Mouse (Mus musculus) stomach, postnatal 0 days (tissue): ENCODE results near the gene Tacc3.

Source experiments
- CTCF ChIP-seq: IDR thresholded peaks from 2 replicates; pipeline ENCODE4 v1.5.1; 2016; ENCODE audit warnings: antibody characterized with exemption, low read depth, mild to moderate bottlenecking, moderate library complexity
- EP300 ChIP-seq: optimal IDR thresholded peaks from 2 replicates; pipeline ENCODE3; 2016; ENCODE audit warnings: antibody characterized with exemption

DNA sequence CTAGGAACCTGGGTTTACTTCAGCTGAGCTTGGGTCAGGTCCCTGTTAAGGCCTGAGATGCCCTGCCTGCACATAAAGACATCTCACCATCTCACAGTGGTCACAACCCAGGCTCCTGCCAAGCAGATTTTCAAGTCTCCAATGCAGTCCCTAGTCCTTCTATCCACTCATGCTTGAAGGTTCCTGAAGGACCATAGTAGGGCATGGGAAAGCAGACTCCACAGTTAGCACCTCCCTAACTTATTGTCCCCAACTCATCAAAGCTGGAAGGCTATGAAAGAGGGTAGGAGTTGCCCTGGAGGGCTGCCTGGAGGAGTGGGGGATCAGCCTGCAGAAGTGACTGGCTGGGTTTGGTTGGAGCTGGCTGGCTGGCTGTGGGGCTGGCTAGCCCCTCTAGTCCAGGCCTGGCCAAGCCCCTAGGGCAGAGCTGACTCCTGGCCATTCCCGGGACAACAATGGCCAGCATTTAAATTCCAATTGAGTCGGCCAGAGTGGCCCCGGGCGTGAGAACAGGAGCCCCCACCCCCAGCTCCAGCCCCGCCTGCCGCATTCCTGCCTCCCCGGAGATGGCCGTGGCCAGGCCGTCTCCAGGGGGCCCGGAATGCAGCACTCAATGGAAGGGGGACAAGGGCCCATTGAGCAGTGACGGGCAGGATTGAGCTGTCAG, 47.1 kb downstream of the Tacc3 start:
- no peak for TF ChIP-seq CTCF
- TF ChIP-seq EP300 = no peak
